Mouse (Mus musculus) G1E (cell line): Measurements from ENCODE around the gene Taf8. TPM values are rescaled to one million over a fixed set of nuclear protein-coding genes. Genes with fewer than 3 reads are reported as not detected.

ENCODE experiments used
- ATAC-seq: 2 replicates; pipeline ENCODE4 v1.8.0; 2016; ENCODE audit warnings: mild to moderate bottlenecking; ENCODE audit not compliant: insufficient number of reproducible peaks, poor library complexity, low FRiP score, severe bottlenecking; ENCODE audit errors: extremely low read depth
- DNase-seq: peaks from one replicate; pipeline ENCODE4 v3.0.0; 2012; ENCODE audit warnings: low spot score
- H3K27me3 ChIP-seq: 2 replicates; pipeline ENCODE4 v1.6.1; 2012; ENCODE audit warnings: mild to moderate bottlenecking, low read length, inconsistent platforms; ENCODE audit not compliant: insufficient read depth
- H3K36me3 ChIP-seq: replicated peaks from 2 replicates; pipeline ENCODE3; 2012; ENCODE audit warnings: mild to moderate bottlenecking, inconsistent platforms
- H3K4me1 ChIP-seq: 2 replicates; pipeline ENCODE4 v1.6.1; 2012; ENCODE audit warnings: low read depth, low read length, inconsistent platforms, mixed read lengths; ENCODE audit not compliant: insufficient read depth
- H3K4me3 ChIP-seq: 2 replicates; pipeline ENCODE4 v1.5.1; 2012; ENCODE audit warnings: low read depth, mild to moderate bottlenecking, inconsistent platforms, low read length, moderate library complexity, mixed read lengths
- H3K9me3 ChIP-seq: replicated peaks from 2 replicates; pipeline ENCODE4 v1.6.1; 2012; ENCODE audit warnings: inconsistent platforms
- CTCF ChIP-seq: IDR thresholded peaks from 2 replicates; pipeline ENCODE4 v1.5.1; 2012; ENCODE audit warnings: low read depth, low read length, inconsistent platforms, mixed read lengths
- GATA1 ChIP-seq: IDR thresholded peaks from 2 replicates; pipeline ENCODE4 v1.6.1; 2012; ENCODE audit warnings: borderline replicate concordance, low read length, inconsistent platforms, mixed read lengths
- GATA2 ChIP-seq: IDR thresholded peaks from 2 replicates; pipeline ENCODE4 v1.6.1; 2012; ENCODE audit warnings: low read depth, low read length, inconsistent platforms, borderline replicate concordance
- POLR2AphosphoS5 ChIP-seq: IDR thresholded peaks from 2 replicates; pipeline ENCODE4 v1.6.1; 2012; ENCODE audit warnings: low read depth, low read length, inconsistent platforms; ENCODE audit not compliant: insufficient replicate concordance
- TAL1 ChIP-seq: conservative IDR thresholded peaks from 2 replicates; pipeline ENCODE4 v1.6.1; 2012; ENCODE audit warnings: low read depth, low read length, inconsistent platforms, mixed read lengths
- polyA plus RNA-seq: library from polyadenylated mRNA; stranded (reverse); fragments of >175 nt; gene quantifications from 2 replicates; pipeline ENCODE4 v1.2.3, GENCODE M21; 2012
- total RNA-seq, 2 experiments: library from RNA; stranded (forward) in 1 of 2; stranded (reverse) in 1 of 2; fragments of 200-1000 nt in 1 of 2; fragments of >200 nt in 1 of 2; fragmentation: Nextera tagmentation in 1 of 2; gene quantifications; 2 replicates each; pipeline ENCODE4 v1.2.3; 2014 to 2017

Gene Taf8
- total and polyA plus RNA-seq, 3 experiments = 22.4 to 39.8 (median 29.1) TPM

DNA sequence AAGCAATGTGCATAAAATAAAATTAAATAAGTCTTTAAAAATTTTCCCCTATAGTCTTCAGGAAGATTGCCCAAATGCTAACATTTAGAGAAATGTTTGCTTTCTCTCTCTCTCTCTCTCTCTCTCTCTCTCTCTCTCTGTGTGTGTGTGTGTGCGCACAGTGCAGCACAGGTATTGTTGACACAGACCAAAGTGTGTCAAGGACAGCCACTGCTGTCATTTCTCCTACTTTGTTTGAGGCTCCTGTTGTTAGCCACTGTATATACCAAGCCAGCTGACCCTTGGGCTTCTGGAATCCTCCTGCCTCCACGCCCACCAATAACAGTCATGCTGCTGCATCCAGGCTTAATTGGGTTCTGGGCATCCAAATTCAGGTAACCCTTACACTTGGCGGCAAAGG is 36.0 kb upstream of the Taf8 start:
- Histone ChIP-seq H3K4me1 (peaks cover 64% of the 10 kb centered on the region), H3K27me3 (no peaks in the 10 kb centered on the region)
- DNase-seq = no peak

GRCm38 (mm10) chr17:47535812-47536236 is 33.7 kb upstream of the Taf8 start:
- Histone ChIP-seq H3K36me3 (peaks cover 39% of the 10 kb centered on the region), H3K4me3 (peak overlapping the region; percentile 67; the same call in 1 of the 2 replicates), H3K4me1 (peaks cover 61% of the 10 kb centered on the region), H3K27me3 (no peaks in the 10 kb centered on the region), H3K9me3 (no peaks in the 10 kb centered on the region)
- DNase-seq (peak; percentile 87), ATAC-seq (peak; percentile 91)
- peak; percentile 84 for TF ChIP-seq TAL1
- TF ChIP-seq POLR2AphosphoS5 = no peak
- TF ChIP-seq GATA1 = no peak
- TF ChIP-seq CTCF = no peak
- TF ChIP-seq GATA2 = no peak

More for the DNA sequence above, 36.0 kb upstream of the Taf8 start:
- Histone ChIP-seq H3K9me3 (no peaks in the 10 kb centered on the region), H3K36me3 (peaks cover 34% of the 10 kb centered on the region), H3K4me3 (no peak overlapping the region)
- TF ChIP-seq CTCF (no peak), TAL1 (no peak), GATA1 (no peak), POLR2AphosphoS5 (no peak), GATA2 (no peak)
- ATAC-seq = no peak

DNA sequence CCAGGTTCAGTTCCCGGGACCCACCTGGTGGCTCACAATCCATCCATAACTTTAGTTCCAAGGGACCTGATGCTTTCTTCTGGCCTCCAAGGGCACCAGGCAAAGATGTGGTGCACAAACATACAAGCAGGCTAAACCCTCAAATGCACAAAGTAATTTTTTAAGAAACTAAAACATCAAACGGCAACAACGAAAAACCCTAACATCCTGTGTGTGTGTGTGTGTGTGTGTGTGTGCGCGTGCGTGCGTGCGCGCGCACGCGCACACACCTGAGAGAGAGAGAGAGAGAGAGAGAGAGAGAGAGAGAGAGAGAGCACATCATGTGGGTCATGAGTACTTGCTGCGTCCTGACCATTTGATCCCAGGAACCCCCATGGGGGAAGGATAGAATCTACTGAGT is 31.6 kb upstream of the Taf8 start:
- no peaks in the 10 kb centered on the region for H3K27me3 ChIP-seq
- TF ChIP-seq POLR2AphosphoS5 (no peak), TAL1 (no peak), GATA2 (no peak), GATA1 (no peak)
- H3K9me3 ChIP-seq = no peaks in the 10 kb centered on the region
- no peak overlapping the region for H3K4me3 ChIP-seq
- H3K4me1 ChIP-seq = peaks cover 57% of the 10 kb centered on the region
- DNase-seq = no peak
- H3K36me3 ChIP-seq = peaks cover 38% of the 10 kb centered on the region
- ATAC-seq = no peak

GRCm38 (mm10) chr17:47532364-47532763 is 30.3 kb upstream of the Taf8 start:
- H3K36me3 ChIP-seq = peaks cover 39% of the 10 kb centered on the region

DNA sequence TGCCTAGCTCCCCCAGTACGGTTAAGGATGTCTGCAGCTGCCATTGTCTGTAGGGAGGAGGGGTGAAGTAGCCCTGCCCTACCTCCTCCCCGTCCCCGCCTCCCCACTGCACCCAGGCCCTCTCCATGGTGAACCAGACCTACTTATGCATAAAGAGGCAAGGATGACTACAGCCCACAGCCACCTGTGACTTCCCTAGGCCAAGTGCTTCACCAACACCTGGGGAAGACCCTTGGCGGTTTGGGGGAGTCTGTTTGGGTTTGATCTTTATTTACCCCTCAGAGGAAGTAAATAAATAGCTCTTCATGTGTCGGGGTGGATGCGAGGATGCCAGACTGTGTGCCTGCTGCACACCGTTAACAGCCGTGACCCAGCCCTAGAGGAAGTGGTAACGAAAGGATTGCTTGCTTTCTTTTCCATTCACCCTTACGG is 29.3 kb upstream of the Taf8 start:
- ATAC-seq = no peak
- no peak for DNase-seq
- Histone ChIP-seq H3K36me3 (peaks cover 46% of the 10 kb centered on the region), H3K4me1 (peaks cover 70% of the 10 kb centered on the region), H3K4me3 (no peak overlapping the region), H3K27me3 (no peaks in the 10 kb centered on the region), H3K9me3 (no peaks in the 10 kb centered on the region)
- TF ChIP-seq TAL1 (no peak), POLR2AphosphoS5 (no peak), GATA1 (no peak), CTCF (no peak), GATA2 (no peak)

More at GRCm38 (mm10) chr17:47532364-47532763, 30.3 kb upstream of the Taf8 start:
- no peak overlapping the region for H3K4me3 ChIP-seq
- peaks cover 65% of the 10 kb centered on the region for H3K4me1 ChIP-seq
- no peaks in the 10 kb centered on the region for H3K9me3 ChIP-seq
- TF ChIP-seq GATA1 (no peak), POLR2AphosphoS5 (no peak), CTCF (no peak), GATA2 (no peak), TAL1 (no peak)
- DNase-seq (no peak), ATAC-seq (no peak)
- no peaks in the 10 kb centered on the region for H3K27me3 ChIP-seq

DNA sequence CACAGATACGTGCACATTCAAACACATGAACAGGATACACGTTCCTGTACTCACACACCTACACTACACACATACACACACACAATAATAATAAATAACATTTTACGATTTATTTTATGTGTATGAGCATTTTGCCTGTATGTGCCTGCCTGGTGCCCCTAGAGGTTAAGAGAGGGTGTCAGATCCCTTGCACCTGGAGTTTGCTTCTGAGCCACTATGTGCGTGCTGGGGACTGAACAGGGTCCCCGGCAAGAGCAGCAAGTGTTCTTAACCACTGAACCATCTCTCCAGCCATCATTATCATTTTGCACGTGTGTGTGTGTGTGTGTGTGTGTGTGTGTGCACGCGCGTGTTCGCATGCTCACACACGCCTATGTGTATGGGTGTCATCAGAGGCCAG is 27.5 kb upstream of the Taf8 start:
- Histone ChIP-seq H3K36me3 (peaks cover 55% of the 10 kb centered on the region), H3K27me3 (no peaks in the 10 kb centered on the region), H3K9me3 (no peaks in the 10 kb centered on the region), H3K4me3 (no peak overlapping the region), H3K4me1 (peaks cover 59% of the 10 kb centered on the region)
- ATAC-seq (no peak), DNase-seq (no peak)
- TF ChIP-seq GATA2 = no peak
- TF ChIP-seq GATA1 = no peak
- no peak for TF ChIP-seq CTCF
- no peak for TF ChIP-seq POLR2AphosphoS5
- TF ChIP-seq TAL1 = no peak

DNA sequence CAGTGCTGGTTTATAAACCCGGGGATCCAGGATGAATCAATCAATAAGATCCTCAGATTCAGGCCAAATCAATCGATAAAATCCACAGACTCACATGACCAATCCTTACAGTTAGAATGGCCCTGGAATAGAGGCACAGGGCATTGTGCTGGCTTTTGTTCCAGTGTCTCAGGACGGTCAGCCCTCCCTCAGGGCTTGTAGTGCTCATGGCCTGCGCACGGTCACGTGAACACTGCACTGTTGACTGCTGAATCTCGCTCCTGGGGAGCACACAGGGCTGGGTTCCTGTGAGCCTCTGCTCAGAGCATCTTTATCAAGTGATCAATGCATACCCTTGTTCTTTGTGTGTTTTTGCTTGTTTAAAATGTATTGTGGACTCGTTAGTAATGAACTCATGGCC is 26.8 kb upstream of the Taf8 start:
- Histone ChIP-seq H3K36me3 (peaks cover 60% of the 10 kb centered on the region), H3K4me3 (no peak overlapping the region), H3K27me3 (no peaks in the 10 kb centered on the region), H3K9me3 (no peaks in the 10 kb centered on the region), H3K4me1 (peaks cover 60% of the 10 kb centered on the region)
- ATAC-seq = no peak
- TF ChIP-seq CTCF = no peak
- TF ChIP-seq GATA2 = no peak
- TF ChIP-seq TAL1 = no peak
- TF ChIP-seq GATA1 = no peak
- TF ChIP-seq POLR2AphosphoS5 = no peak
- DNase-seq = no peak
